Mouse (Mus musculus) layer of hippocampus, adult 8-10 months (tissue): ENCODE measurements around the gene Prkaca. TPM values are rescaled to one million over a fixed set of nuclear protein-coding genes. Genes with fewer than 3 reads are reported as not detected.
"Not testable (repeated sequence)": the region's sequence is repeated elsewhere in the genome, so short reads cannot be mapped to it uniquely, and the experiment has no call there.

Source experiments
- DNase-seq, 2 experiments: peaks; one replicate each; pipeline ENCODE4 v3.0.0; 2022; ENCODE audit warnings: low spot score in 2 of 2
- total RNA-seq, 4 experiments: library from RNA; stranded (reverse); gene quantifications; 2 replicates each; pipeline ENCODE4 v1.2.4; 2022

Prkaca gene
- total RNA-seq, 4 experiments from 2014 or later, result 246 to 260 (median 252) TPM

DNA sequence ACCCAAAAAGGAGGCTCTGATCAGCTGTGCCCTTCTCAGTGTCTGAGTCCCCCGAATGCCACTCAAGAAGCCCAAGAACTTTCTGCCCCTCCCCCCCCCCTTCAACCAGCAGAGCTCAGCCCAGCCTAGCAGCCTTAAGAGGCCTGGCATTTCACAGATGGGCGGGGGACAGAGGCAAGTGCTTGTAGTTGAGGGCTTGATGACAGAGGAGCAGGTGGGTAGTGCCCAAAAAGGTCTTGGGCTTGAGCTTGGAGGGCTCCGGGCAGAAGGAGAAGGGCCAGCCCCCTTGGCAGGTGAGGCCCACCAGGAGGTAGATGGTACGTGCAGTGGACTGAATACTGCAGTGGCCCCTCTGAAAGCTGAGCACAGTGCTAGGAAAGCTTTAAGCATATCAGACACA lies 1.7 kb downstream of the Prkaca start:
- DNase-seq, result no peak

DNA sequence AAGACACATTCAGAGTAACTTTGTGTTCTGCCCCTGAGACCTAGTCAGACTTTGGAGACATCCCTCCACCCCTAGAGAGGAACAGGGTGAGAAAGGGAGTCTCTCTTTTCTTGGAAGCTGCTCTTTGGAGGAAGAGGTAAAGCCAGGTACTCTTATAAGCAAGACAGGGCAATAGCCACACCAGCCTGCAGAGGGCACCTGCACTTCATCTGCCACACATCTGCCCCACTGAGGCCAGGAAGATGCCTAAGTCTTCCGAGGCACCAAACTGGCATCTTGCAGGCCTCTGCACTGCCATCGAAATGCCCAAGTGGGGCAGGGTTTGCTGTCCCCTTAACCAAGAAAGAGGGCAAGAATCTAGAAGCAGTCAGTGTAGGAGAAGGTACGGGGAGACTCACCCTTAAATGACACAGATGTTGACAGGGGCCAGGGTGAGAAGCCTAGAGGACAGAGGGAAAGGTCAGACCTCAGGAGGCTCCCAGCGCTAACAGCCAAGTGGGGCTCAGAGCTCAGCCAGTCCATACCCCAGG lies 3.4 kb downstream of the Prkaca start:
- no peak for DNase-seq

DNA sequence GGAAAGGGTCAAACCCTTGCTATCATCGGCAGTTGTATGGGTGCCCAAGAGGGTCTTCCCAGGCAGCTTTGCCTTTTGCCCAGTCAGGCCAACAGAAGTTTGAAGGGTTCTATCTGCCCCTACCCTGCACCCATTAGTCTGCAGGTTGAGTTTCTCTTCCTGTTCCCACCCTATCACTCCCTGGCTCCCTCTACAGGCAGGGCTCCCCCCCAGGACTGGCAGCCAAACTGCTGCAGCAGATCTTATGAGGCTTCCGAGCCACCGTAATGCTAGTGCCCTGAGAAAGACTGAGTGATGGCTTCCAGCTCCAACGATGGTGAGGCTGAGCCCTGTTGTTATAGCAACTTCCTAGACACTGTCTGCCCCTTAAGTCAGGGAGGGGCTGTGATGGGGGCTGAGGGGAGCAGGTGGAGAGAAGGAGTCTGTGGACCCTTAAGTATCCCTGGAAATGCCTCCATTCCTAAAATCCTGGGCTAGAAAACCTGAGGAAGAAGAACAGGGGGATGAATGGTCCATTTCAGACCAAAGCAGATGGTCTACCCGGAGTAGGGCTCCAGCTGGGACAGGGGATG lies 4.1 kb downstream of the Prkaca start:
- DNase-seq, result no peak

DNA sequence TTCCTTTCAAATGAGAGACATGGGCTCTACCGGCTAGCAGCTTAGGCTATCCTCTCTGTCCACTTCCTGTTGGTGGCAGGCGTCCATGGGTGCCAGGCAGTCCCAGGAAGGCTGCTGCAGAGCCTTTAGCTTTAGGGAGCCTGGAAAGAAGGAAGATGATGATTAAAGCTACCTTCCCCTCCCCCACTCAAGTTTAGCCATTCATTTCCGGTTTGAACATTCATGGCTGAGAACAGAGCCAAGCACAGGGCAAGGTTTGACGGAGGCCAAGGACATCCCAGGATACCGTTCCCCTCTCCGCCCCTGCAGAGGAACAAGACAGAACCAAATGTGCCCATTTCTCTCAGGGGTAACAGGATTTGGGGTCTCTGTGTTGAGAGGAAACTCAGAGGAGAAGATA lies 4.9 kb downstream of the Prkaca start:
- DNase-seq, result no peak

DNA sequence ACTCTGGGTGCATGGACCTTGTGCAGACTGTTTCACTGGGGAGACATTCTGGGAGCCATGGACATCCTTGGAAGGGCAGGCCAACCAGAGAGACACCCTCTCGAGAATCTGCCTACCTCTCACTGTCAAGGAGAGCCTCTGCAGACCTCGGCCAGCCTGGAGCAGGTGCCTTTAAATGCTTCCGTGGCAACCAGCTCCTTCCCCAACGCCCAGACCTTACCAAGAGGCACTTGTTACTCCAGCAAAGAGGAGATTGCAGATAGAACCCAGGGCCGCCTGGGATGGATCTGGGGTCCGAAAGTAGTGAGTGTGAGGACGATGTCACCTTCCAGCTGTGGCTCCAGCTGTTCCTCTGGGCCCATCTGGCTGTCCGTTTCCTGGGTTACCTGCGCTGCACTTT lies 5.4 kb downstream of the Prkaca start:
- DNase-seq, result no peak

DNA sequence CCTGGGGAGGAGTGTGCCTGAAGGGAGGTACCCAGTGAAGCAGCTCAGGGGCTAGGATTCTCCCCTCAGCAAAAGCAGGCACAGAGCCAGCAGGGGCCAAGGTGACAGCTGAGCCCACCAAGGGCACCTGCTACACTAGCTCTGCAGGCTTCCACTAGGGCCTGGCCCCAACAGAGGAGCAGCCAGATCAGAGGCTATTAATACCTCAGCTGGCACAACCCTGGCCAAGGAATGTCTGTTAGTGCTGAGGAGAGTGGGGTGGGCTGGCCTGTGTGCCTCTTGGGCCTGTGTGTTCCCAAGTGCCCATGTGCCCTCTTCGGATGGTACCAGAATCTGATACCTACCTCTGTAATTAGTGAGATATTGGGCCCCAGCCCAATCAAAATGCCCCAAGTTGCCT lies 7.5 kb downstream of the Prkaca start:
- DNase-seq, result no peak

DNA sequence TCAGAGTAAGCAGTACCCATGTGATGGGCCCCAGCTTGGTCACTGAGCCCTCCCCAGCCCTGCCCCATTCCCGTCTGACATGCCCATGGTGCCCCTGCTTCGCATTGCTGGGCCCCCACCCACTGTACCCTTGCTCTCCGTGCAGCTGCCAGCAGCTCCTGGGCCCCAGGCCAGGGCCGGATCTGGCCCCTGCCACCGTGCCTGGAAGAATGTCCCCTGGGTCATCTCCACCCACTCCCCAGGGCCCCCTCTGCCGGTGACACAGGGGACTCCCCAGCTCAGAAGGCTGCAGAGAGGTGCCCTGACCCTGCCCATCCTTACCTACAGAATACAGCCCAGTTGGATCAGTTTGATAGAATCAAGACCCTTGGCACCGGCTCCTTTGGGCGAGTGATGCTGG lies 8.1 kb downstream of the Prkaca start:
- no peak for DNase-seq

DNA sequence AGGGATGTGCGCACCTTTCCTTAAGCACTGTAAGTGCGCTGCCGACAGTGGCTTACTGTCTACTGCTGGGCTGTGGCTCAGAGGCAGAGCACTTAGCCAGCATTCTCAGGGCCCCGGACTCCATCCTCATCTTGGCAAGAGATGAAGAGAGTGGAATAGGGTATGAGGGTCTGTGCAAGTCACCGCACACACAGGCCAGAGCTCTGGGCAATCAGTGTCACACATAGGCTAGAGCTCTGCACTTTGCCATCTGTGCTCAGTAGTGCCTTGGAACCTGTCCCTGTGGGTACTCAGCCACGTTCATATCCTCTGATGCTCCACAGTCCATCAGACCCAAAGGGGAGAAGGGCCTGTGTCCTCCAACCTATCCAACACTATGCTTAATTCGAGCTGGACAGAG lies 8.7 kb downstream of the Prkaca start:
- DNase-seq, result no peak

DNA sequence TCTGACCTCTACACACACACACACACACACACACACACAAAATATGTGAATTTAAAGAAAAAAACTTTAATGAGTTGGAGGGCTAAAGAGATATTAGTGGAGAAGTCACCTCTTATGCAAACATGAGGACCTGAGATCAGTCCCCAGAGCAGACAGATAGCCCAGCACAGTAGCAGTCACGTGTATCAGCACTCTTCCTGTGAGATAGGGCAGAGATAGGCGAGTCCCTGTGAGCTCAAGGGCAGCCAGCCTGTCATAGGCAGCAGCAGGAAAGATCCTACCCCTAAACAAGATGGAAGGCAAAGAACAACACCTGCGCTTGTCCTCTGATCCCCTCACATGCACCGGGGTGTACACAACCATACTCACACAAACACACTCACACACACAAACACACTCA lies 9.7 kb downstream of the Prkaca start:
- no peak for DNase-seq

DNA sequence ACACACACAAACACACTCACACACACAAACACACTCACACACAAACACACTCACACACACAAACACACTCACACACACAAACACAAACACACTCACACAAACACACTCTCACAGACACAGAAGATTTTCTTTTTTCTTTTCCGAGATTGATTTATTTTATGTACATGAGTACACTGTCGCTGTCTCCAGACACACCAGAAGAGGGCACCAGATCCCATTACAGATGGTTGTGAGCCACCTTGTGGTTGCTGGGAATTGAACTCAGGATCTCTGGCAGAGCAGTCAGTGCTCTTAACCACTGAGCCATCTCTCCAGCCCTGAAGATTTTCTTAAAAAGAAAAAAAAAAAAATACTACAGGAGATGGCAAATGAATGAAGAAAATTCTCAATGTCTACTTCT lies 10.4 kb downstream of the Prkaca start:
- not testable (repeated sequence) for DNase-seq

DNA sequence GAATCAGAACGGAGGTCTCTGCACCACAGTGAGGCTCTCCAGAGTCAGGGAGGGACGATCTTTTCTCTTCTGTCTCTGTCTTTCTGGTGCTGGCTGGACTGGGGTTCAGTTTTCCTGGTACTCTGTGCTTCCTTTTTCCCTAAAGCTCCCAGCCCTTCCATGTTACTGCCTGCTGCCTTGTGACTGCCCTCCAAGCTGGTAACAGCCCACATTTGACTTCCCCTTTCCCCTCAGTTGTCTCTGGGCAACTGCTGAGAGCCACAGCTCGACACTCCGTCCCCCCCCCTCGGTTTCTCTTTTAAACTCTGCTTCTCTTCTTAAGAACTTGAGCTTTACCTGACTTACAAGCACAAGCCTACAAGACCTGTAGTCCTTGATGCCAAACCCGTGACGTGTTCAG lies 16.4 kb downstream of the Prkaca start:
- no peak for DNase-seq

DNA sequence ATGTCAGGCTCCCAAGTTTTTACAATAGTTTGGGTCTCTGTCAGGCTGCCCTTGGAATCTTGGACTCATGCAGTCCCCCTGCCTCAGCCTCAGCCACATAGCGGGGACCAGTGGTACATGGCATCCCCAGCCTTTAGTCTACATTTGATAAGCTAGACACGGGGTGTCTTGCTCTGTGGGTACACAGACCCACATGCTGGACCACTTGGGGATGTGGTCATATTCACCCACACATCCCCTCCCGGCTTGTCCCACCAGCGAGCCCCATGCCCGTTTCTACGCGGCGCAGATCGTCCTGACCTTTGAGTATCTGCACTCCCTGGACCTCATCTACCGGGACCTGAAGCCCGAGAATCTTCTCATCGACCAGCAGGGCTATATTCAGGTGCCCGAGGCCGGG lies 17.4 kb downstream of the Prkaca start:
- DNase-seq, result no peak

DNA sequence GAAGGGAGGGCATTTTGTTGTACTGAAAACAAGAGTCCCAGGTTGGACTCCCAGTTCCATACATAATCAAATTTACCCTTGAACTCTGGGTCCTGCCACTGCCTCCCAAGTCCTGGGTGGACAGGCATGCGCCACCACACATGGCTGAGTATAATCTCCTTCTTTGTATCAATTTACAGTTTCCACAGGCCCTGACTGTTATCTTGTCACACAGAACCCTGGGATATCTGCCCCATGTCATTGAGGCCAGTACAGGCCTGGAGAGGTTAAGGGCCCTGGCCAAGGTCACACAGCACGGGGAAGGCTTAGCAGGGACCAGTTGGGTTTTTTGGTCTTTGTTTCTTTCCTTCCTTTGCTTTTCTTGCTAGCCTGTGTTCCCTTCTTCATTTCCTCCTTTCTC lies 19.7 kb downstream of the Prkaca start:
- no peak for DNase-seq

DNA sequence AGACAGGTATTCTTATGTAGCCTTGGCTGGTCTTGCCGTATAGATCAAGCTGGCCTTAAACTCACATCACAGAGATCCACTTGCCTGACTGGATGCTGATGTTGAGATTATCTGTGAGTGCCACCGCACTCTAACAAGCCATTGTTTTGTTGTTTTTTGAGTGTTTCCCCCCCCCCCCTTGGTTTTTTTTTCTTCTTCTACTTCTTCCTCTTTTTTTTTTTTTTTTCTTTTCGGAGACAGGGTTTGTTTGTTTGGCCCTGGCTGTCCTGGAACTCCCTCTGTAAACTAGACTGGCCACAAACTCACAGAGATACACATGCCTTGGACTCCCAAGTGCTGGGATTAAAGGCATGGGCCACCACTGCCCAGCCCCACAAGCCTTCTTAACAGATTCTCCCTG lies 21.2 kb downstream of the Prkaca start:
- no peak for DNase-seq

DNA sequence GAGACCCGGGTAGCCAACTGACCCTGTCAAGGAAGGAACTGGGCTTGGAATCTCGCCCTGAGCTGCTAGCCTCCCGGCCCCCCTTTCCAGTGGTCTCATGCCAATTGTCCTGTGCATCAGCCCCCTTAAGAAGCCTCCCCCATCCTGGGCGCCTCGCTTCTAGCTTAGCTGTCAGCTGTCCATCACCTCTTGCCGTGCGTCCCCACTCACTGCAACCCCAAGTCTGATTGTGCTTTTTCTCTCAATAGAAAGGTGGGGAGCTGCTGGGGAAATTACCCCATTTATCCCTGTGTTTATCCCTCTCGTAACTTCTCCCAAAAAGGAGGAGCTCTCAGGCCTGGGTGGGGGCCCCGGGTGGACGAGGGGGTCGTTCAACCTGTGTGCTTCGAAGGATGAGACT lies 23.2 kb downstream of the Prkaca start:
- no peak for DNase-seq

DNA sequence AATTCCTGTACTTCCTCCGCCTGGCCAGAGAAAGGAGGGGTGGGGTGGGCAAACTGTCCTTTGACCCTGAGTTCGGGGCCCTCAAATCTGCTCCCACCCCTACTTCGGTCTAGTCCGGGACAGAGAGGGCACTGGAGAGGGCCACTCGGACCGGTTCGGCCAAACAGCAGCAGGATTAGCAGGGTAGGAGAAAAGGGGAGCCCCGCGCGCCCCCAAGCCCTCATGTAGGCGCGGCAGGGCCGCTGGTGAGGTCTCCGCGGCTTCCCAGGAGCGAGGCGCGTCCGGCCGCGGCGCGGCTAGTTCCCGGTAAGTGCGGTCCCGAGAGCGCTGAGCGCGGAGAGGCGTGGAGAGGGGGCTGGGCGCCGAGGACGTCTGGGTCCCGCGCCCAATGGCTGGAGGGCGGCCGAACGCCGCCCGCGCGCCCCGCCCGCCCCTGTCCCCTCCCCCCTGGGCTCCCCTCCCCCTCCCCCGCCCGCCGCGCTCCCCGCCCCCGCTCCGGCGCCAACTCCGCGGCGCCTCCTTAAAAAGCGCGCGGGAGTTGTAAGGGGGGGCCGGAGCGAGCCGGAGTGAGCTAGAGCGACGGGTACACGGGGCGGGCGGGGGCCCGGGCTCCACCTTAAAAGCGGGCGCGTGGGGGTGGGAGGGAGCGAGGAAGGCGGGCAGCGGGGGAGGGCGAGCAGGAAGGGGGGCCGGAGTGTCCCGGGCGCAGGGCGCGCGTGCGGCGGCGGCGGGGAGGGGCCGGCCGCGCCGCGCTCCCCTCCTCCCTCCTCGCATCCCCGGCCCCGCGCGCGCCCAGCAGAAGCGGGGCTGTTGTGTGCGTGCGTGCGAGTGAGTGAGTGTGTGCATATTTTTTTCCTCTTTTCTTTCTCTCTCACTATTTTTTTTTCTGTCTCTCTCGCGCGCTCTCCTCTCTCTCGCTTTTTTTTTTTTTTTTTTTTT lies 24.0 kb downstream of the Prkaca start:
- DNase-seq, result peak; percentile 66 to 73

DNA sequence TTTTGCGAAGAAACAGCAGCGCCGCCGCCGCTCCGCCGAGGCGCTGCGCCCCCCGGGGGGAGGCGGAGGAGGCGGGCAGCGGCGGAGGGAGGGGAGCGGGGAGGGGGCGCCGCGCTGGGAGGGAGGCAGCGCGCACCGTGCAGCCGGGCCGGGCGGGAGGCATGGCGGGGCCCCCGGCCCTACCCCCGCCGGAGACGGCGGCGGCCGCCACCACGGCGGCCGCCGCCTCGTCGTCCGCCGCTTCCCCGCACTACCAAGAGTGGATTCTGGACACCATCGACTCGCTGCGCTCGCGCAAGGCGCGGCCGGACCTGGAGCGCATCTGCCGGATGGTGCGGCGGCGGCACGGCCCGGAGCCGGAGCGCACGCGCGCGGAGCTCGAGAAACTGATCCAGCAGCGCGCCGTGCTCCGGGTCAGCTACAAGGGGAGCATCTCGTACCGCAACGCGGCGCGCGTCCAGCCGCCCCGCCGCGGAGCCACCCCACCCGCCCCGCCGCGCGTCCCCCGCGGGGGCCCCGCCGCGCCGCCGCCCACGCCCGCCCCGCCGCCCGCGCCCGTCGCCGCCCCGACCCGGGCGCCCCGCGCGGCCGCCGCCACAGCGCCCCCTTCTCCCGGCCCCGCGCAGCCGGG lies 24.8 kb downstream of the Prkaca start, which contains the start of gene Samd1:
Gene Samd1, plus strand, starts transcription at position 162 of the 631 bp plus-strand sequence.
- DNase-seq, result no peak

DNA sequence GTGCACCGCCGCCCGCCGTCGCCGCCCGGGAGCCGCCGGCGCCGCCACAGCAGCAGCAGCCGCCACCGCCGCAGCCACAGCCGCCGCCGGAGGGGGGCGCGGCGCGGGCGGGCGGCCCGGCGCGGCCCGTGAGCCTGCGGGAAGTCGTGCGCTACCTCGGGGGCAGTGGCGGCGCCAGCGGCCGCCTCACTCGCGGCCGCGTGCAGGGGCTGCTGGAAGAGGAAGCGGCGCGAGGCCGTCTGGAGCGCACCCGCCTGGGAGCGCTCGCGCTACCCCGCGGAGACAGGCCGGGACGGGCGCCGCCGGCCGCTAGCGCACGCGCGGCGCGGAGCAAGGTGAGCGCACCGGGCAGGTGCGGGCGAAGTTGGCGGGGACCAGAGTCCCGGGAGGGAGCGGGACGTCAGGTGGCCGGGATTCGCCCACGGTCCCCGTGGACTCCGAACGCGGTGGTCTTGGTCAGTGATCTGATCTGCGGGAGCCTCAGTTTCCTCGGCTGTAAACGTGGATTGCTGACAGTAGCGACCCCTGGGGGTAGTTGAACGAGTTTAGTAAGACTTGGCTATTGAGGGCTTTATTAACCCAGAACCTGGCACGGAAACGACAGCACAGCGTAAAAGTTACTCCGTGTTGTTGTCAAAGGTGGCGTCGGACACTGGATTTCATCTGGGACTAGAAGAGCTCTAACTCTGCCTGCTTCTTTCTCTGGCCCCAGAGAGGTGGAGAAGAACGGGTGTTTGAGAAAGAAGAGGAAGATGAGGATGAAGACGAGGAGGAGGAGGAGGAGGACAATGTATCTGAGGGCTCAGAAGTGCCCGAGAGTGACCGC lies 25.7 kb downstream of the Prkaca start:
- DNase-seq, result no peak

DNA sequence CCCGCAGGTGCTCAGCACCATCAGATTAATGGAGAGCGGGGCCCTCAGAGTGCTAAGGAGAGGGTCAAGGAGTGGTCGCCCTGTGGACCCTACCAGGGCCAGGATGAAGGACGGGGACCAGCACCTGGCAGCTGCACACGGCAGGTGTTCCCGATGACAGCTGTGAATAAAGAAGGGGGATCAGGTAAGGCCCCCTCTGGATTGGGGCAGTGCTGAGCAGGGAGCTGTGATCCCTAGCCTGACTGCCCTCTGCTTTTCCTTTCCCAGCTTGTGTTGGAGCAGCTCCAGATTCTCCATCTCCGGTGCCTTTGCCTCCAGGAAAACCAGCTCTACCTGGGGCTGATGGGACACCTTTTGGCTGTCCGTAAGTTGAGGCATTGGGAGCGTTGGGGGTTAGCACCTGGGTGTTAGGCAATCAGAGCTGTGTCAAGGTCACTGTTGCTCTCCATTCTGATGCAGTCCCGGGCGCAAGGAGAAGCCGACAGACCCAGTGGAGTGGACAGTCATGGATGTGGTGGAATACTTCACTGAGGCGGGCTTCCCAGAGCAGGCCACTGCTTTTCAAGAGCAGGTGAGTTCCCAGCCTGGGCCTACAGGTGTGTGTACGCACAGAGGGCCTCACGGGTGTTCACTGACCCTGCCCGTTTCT lies 26.4 kb downstream of the Prkaca start:
- DNase-seq, result no peak

DNA sequence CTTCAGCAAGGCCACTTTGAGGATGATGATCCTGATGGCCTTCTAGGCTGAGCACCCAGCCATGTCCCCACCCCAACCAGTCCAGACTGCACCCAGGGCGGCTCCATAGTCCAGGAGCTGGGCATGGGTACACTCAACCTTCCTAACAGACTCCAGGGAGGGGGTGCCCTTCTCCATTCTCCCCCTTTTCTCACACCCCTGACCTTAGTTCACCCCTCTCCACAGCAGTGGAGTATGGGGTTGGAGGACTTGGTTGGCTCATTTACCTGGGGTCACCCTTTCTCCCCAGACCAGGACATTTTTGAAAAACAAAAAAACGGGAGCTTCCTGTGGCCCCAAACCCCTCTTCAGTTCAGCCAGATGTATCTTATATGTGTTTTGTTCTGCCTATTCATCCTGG lies 27.0 kb downstream of the Prkaca start:
- DNase-seq, result no peak
